7 mouse cellular contexts compared by ENCODE assay signal in the genomic region with DNA sequence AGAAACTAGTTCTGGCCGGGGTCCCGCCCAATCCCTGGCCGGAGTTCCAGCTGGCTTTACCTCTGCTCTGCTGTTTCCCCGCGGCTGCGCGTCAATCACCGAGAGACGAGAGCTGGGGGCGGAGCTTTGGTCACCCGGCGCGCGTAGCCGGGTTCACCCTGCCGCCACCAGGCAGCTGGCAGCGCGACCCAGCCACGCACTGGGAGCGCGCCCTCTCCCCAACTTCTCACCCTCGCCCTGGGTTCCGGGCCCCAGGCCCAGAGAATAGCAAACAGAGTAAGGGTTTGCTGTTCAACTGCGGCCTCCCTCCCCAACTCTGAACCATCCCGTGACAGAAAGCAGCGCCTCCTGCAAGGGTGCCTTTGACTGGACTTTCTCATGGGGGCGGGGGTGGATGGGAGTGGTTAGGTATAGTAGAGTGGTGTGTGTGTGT. TPM values are rescaled to one million over a fixed set of nuclear protein-coding genes. Genes with fewer than 3 reads are reported as not detected.
A peak's percentile ranks its signal among the peaks of the same experiment; 100 is the strongest.
DNase-seq lines count a peak whose midpoint lies in the region; ATAC-seq lines count a peak whose summit lies in the region.

No protein-coding gene starts in this region.

- 0 out of 2 replicates have a peak, but pooled peaks cover 8% of the 10 kb centered on the region for H3K4me1 ChIP-seq in limb, embryonic 11.5 days (ENCODE audit: control insufficient read depth, insufficient read depth, low read length)
- H3K4me1 ChIP-seq in midbrain, embryonic 10.5 days: peaks cover 63% of the 10 kb centered on the region

- peak; percentile 96 for DNase-seq in NIH3T3 (ENCODE audit: low read depth)
- peak; percentile 11 for DNase-seq in c-Kit-positive CD71-positive TER-119-positive erythroid progenitor cells, embryonic 14.5 days (ENCODE audit: low spot score)
- DNase-seq in gastrocnemius, postnatal 10 days: peak; percentile 67
- DNase-seq in limb, embryonic 11.5 days (ENCODE audit: low spot score): peak; percentile 90
- DNase-seq in midbrain, embryonic 10.5 days (ENCODE audit: low spot score): peak; percentile 89
- peak; percentile 10 for DNase-seq in splenic B cell, adult 2 months (ENCODE audit: low read depth, low spot score)

- H3K36me3 ChIP-seq in limb, embryonic 11.5 days (ENCODE audit: control insufficient read depth, insufficient read depth, low read length): no peaks in the 10 kb centered on the region
- H3K36me3 ChIP-seq in midbrain, embryonic 10.5 days: no peaks in the 10 kb centered on the region
- H3K36me3 ChIP-seq in splenic B cell, adult 2 months (ENCODE audit: control insufficient read depth, insufficient read depth, low read length, poor library complexity, severe bottlenecking): no peaks in the 10 kb centered on the region

- H3K4me3 ChIP-seq in limb, embryonic 11.5 days (ENCODE audit: low read depth, low read length): peak overlapping the region; percentile 64
- H3K4me3 ChIP-seq in midbrain, embryonic 10.5 days: peak overlapping the region; percentile 83

- 0% methylated on average over 27 of the region's 27 CpGs for WGBS in limb, embryonic 11.5 days
- under 1% methylated on average over 27 of the region's 27 CpGs for WGBS in midbrain, embryonic 10.5 days

- ATAC-seq in inflammation-experienced regulatory T-cells, adult 6 months: peak; percentile 51
- peak; percentile 27 for ATAC-seq in limb, embryonic 11.5 days (ENCODE audit: insufficient number of reproducible peaks, low FRiP score, low TSS enrichment, low read depth)

- no peaks in the 10 kb centered on the region for H3K9me3 ChIP-seq in limb, embryonic 11.5 days (ENCODE audit: control insufficient read depth, low read length)
- no peaks in the 10 kb centered on the region for H3K9me3 ChIP-seq in midbrain, embryonic 10.5 days (replicated peaks)

- H3K27me3 ChIP-seq in limb, embryonic 11.5 days (ENCODE audit: control insufficient read depth, insufficient read depth, low read length): peaks cover 17% of the 10 kb centered on the region
- H3K27me3 ChIP-seq in midbrain, embryonic 10.5 days (ENCODE audit: low read depth, poor library complexity, severe bottlenecking): peaks cover 54% of the 10 kb centered on the region
- H3K27me3 ChIP-seq in splenic B cell, adult 2 months (ENCODE audit: control insufficient read depth, insufficient read depth, low read length, poor library complexity, severe bottlenecking): no peaks in the 10 kb centered on the region

- H3K27ac ChIP-seq in limb, embryonic 11.5 days (replicated peaks; ENCODE audit: low read depth, low read length): peak overlapping the region; percentile 82
- H3K27ac ChIP-seq in midbrain, embryonic 10.5 days (replicated peaks): peak overlapping the region; percentile 94

- H3K4me2 ChIP-seq in limb, embryonic 11.5 days (ENCODE audit: low read depth, severe bottlenecking): peak overlapping the region; percentile 89

- H3K9ac ChIP-seq in limb, embryonic 11.5 days (ENCODE audit: low read length): peak overlapping the region; percentile 67

RNA-seq across cellular contexts. Expression of a gene that starts 1.4 kb away (rescaled TPM):
- 1 to 10 TPM; 4.0 to 5.2 TPM for total RNA-seq in gastrocnemius, postnatal 10 days (2021)
- polyA plus RNA-seq in inflammation-experienced regulatory T-cells, adult 6 months (2017; shearing (Covaris generic)): under 1 TPM in 1 of 3 experiments, not detected in 2; 0.34 TPM
- polyA plus RNA-seq in limb, embryonic 11.5 days (2014; fragmentation: Nextera tagmentation; extraction: Ambion mirVana): 51.4 and 53.9 TPM in 2 replicates
- 34.4 and 44.0 TPM in 2 replicates for polyA plus RNA-seq in midbrain, embryonic 10.5 days (2016; fragmentation: Nextera tagmentation; extraction: Ambion mirVana)

Comparison
In these comparisons a context has a peak if more than half of its experiments do, and no peak if none do; other contexts are left out.
1. Peak in every context shown above with its lines: DNase-seq, ATAC-seq, H3K4me3 ChIP-seq and H3K27ac ChIP-seq.
2. DNase-seq: peak in every context shown above with its lines; median percentile 96 in NIH3T3; 90 in limb, embryonic 11.5 days; 89 in midbrain, embryonic 10.5 days; 67 in gastrocnemius, postnatal 10 days; 11 in c-Kit-positive CD71-positive TER-119-positive erythroid progenitor cells, embryonic 14.5 days; 10 in splenic B cell, adult 2 months.
3. RNA of a gene that starts 1.4 kb away (polyA plus RNA-seq): 51.4 to 53.9 TPM in limb, embryonic 11.5 days and 34.4 to 44.0 TPM in midbrain, embryonic 10.5 days; 0.34 TPM in inflammation-experienced regulatory T-cells, adult 6 months; every median in the first group is over 10 times any median in the second.